Mouse (Mus musculus): Measurements from ENCODE around the gene Cc2d2b. TPM values are rescaled to one million over a fixed set of nuclear protein-coding genes. Genes with fewer than 3 reads are reported as not detected.

The Cc2d2b gene
- total and polyA plus RNA-seq, 3 experiments, result not detected

- Histone ChIP-seq H3K27ac (ENCODE audit: insufficient read depth, low read depth) (no peak overlapping the region), H3K4me2 (ENCODE audit: insufficient read depth, low read depth, poor library complexity, severe bottlenecking) (no peak overlapping the region), H3K4me3 (replicated peaks in 1 of 3; ENCODE audit: low read depth in 2 of 3, low read length in 2 of 3, poor library complexity in 1 of 3) (no peak overlapping the region), H3K36me3 (replicated peaks in 1 of 2; ENCODE audit: control insufficient read depth in 1 of 2, insufficient read depth in 1 of 2, low read length in 1 of 2) (peaks cover 28 to 73% of the 10 kb centered on the region in 2 experiments), H3K4me1 (ENCODE audit: control insufficient read depth in 1 of 2, insufficient read depth in 2 of 2) (peaks cover 0 to 26% of the 10 kb centered on the region in 2 experiments; a peak in 2 of 4 replicates), H3K9ac (ENCODE audit: insufficient read depth, low read depth) (no peak overlapping the region), H3K27me3 (replicated peaks) (no peaks in the 10 kb centered on the region), H3K79me2 (replicated peaks; ENCODE audit: control insufficient read depth, extremely low read depth, insufficient read depth, poor library complexity, severe bottlenecking) (no peaks in the 10 kb centered on the region), H3K9me3 (replicated peaks; ENCODE audit: low read length) (no peaks in the 10 kb centered on the region)
- in situ Hi-C loops (cut with MboI; ENCODE audit: low pct_ligation_motif_present, low pct_unique_long_range_greater_than_20kb, low sequenced_read_pairs), result no loop called here
- dilution Hi-C loops (cut with MboI; ENCODE audit: extremely low pct_ligation_motif_present, extremely low pct_unique_long_range_greater_than_20kb, low sequenced_read_pairs), result no loop called here
- TF ChIP-seq MEF2A (IDR thresholded peaks at IDR 0.05; ENCODE audit: borderline replicate concordance, low read depth, low read length) (no peak), RAD21 (IDR thresholded peaks at IDR 0.05; ENCODE audit: low read depth, low read length) (no peak), BHLHE40 (IDR thresholded peaks at IDR 0.05; ENCODE audit: low read depth, low read length) (no peak), USF1 (IDR thresholded peaks at IDR 0.05; ENCODE audit: low read depth, low read length) (no peak), NRF1 (IDR thresholded peaks at IDR 0.05; ENCODE audit: low read depth, low read length) (no peak), EP300 (IDR thresholded peaks at IDR 0.05; ENCODE audit: low read length) (no peak), MAFK (IDR thresholded peaks at IDR 0.05; ENCODE audit: insufficient replicate concordance, low read length) (no peak), E2F4 (IDR thresholded peaks at IDR 0.05; ENCODE audit: insufficient replicate concordance, low read depth, low read length) (no peak), MAX (IDR thresholded peaks at IDR 0.05; ENCODE audit: low read length) (no peak), ZKSCAN1 (IDR thresholded peaks at IDR 0.05; ENCODE audit: borderline replicate concordance, low read depth, low read length) (no peak), MYC (IDR thresholded peaks at IDR 0.05; ENCODE audit: low read depth, low read length) (no peak), ZNF384 (IDR thresholded peaks at IDR 0.05; ENCODE audit: low read depth, low read length) (no peak), POLR2AphosphoS2 (IDR thresholded peaks at IDR 0.05; ENCODE audit: low read depth, low read length) (no peak), KAT2A (IDR thresholded peaks at IDR 0.05; ENCODE audit: insufficient replicate concordance, low read length) (no peak), POLR2A (IDR thresholded peaks at IDR 0.05; ENCODE audit: low read depth, low read length) (no peak), MXI1 (IDR thresholded peaks at IDR 0.05; ENCODE audit: low read depth, low read length) (no peak), UBTF (IDR thresholded peaks at IDR 0.05; ENCODE audit: low read depth, low read length) (no peak)
- no peak for DNase-seq (ENCODE audit: extremely low read depth)
These were observed 91.8 kb downstream of the Cc2d2b start for GRCm38 (mm10) chr19:40840303-40840702.

GRCm38 (mm10) chr19:40841083-40841482 is 92.5 kb downstream of the Cc2d2b start:
- Histone ChIP-seq H3K4me1 (ENCODE audit: control insufficient read depth in 1 of 2, insufficient read depth in 2 of 2) (peaks cover 0 to 26% of the 10 kb centered on the region in 2 experiments; a peak in 2 of 4 replicates), H3K9ac (ENCODE audit: insufficient read depth, low read depth) (no peak overlapping the region)

More at GRCm38 (mm10) chr19:40841083-40841482, 92.5 kb downstream of the Cc2d2b start:
- no peak overlapping the region for H3K27ac ChIP-seq (ENCODE audit: insufficient read depth, low read depth)
- H3K36me3 ChIP-seq (replicated peaks in 1 of 2; ENCODE audit: control insufficient read depth in 1 of 2, insufficient read depth in 1 of 2, low read length in 1 of 2), result peaks cover 36 to 78% of the 10 kb centered on the region in 2 experiments
- dilution Hi-C loops (cut with MboI; ENCODE audit: extremely low pct_ligation_motif_present, extremely low pct_unique_long_range_greater_than_20kb, low sequenced_read_pairs) (no loop called here), in situ Hi-C loops (cut with MboI; ENCODE audit: low pct_ligation_motif_present, low pct_unique_long_range_greater_than_20kb, low sequenced_read_pairs) (no loop called here)
- H3K4me2 ChIP-seq (ENCODE audit: insufficient read depth, low read depth, poor library complexity, severe bottlenecking), result no peak overlapping the region
- no peaks in the 10 kb centered on the region for H3K9me3 ChIP-seq (replicated peaks; ENCODE audit: low read length)
- DNase-seq (ENCODE audit: extremely low read depth), result no peak
- no peaks in the 10 kb centered on the region for H3K79me2 ChIP-seq (replicated peaks; ENCODE audit: control insufficient read depth, extremely low read depth, insufficient read depth, poor library complexity, severe bottlenecking)
- no peak overlapping the region for H3K4me3 ChIP-seq (replicated peaks in 1 of 3; ENCODE audit: low read depth in 2 of 3, low read length in 2 of 3, poor library complexity in 1 of 3)
- no peak for TF ChIP-seq GABPA (IDR thresholded peaks at IDR 0.05; ENCODE audit: insufficient replicate concordance, low read depth, low read length)
- TF ChIP-seq MXI1 (IDR thresholded peaks at IDR 0.05; ENCODE audit: low read depth, low read length), result no peak
- no peak for TF ChIP-seq ZMIZ1 (IDR thresholded peaks at IDR 0.05; ENCODE audit: low read depth, low read length)
- TF ChIP-seq UBTF (IDR thresholded peaks at IDR 0.05; ENCODE audit: low read depth, low read length), result no peak
- TF ChIP-seq ZC3H11A (IDR thresholded peaks at IDR 0.05; ENCODE audit: low read depth, low read length), result no peak
- no peaks in the 10 kb centered on the region for H3K27me3 ChIP-seq (replicated peaks)
